Comparison of ENCODE assay signal across 30 mouse cellular contexts in genomic region chr11:63116652-63117051, GRCm38 (mm10). TPM values are rescaled to one million over a fixed set of nuclear protein-coding genes. Genes with fewer than 3 reads are reported as not detected.
DNase-seq lines count a peak whose midpoint lies in the region; ATAC-seq lines count a peak whose summit lies in the region.
"Had no signal": no experiment of that assay in that cellular context is flagged by ENCODE, and none has a peak within 500 bp of the region (broad histone marks: within the 10 kb centered on the region; RNA-seq: fewer than 3 reads in every experiment).

No protein-coding gene starts in this region.

- H3K4me2 ChIP-seq in heart, embryonic 13.5 days: no peak overlapping the region
- H3K4me2 ChIP-seq in lung, embryonic 15.5 days: no peak overlapping the region
- no peak overlapping the region for H3K4me2 ChIP-seq in midbrain, embryonic 11.5 days
- no peak overlapping the region for H3K4me2 ChIP-seq in midbrain, embryonic 15.5 days
- H3K4me2 ChIP-seq in forebrain, embryonic 12.5 days: no peak overlapping the region
- H3K4me2 ChIP-seq: embryonic facial prominence, embryonic 12.5 days; embryonic facial prominence, embryonic 15.5 days; forebrain, embryonic 13.5 days; heart, embryonic 11.5 days; hindbrain, embryonic 12.5 days; hindbrain, embryonic 15.5 days had no signal

- no peak for DNase-seq in heart, adult 9 months (ENCODE audit: low spot score in 2 of 2)
- no peak for DNase-seq in lung, postnatal 14 days
- DNase-seq in midbrain, embryonic 11.5 days (ENCODE audit: low spot score, missing footprints): peak; percentile 57
- DNase-seq: adrenal gland, adult 2 months; adrenal gland, postnatal 14 days; B cell, adult 2 months; cerebellum, adult 11 months; cerebellum, adult 2 months; cerebellum, adult 9-11 months; cerebellum, postnatal 25 days; gastrocnemius, adult 2 months; gastrocnemius, postnatal 14 days; heart, adult 2 months; heart, postnatal 14 days had no signal

- ATAC-seq in heart, embryonic 13.5 days (ENCODE audit: extremely low read depth, insufficient number of reproducible peaks, low FRiP score, low TSS enrichment): no peak
- ATAC-seq in lung, embryonic 15.5 days (ENCODE audit: borderline replicate concordance, extremely low read depth, low FRiP score, low TSS enrichment): no peak
- no peak for ATAC-seq in midbrain, embryonic 11.5 days (ENCODE audit: low FRiP score)
- ATAC-seq in midbrain, embryonic 15.5 days (replicated peaks): no peak
- ATAC-seq in forebrain, embryonic 12.5 days (ENCODE audit: low FRiP score): no peak
- ATAC-seq: CD4-positive, CD25-positive, alpha-beta regulatory T cell, adult 4 months; forebrain, embryonic 13.5 days; forebrain, embryonic 16.5 days had no signal

- no peak overlapping the region for H3K4me3 ChIP-seq in heart, embryonic 13.5 days
- H3K4me3 ChIP-seq in lung, embryonic 15.5 days: no peak overlapping the region
- H3K4me3 ChIP-seq in midbrain, embryonic 11.5 days (ENCODE audit: low read depth, low read length): no peak overlapping the region
- H3K4me3 ChIP-seq in midbrain, embryonic 15.5 days: no peak overlapping the region
- no peak overlapping the region for H3K4me3 ChIP-seq in forebrain, embryonic 12.5 days (replicated peaks)
- H3K4me3 ChIP-seq: embryonic facial prominence, embryonic 12.5 days; embryonic facial prominence, embryonic 15.5 days; erythroblast, embryonic 14.5 days; forebrain, embryonic 13.5 days; gastrocnemius, adult 2 months; heart, adult 2 months; hindbrain, embryonic 12.5 days; hindbrain, embryonic 15.5 days had no signal

- peak overlapping the region; percentile 6; the same call in 1 of the 2 replicates for H3K27ac ChIP-seq in heart, embryonic 13.5 days (replicated peaks)
- H3K27ac ChIP-seq in lung, embryonic 15.5 days: peak overlapping the region; percentile 87
- H3K27ac ChIP-seq in midbrain, embryonic 11.5 days (ENCODE audit: low read depth, low read length): no peak overlapping the region
- no peak overlapping the region for H3K27ac ChIP-seq in midbrain, embryonic 15.5 days
- H3K27ac ChIP-seq in forebrain, embryonic 12.5 days: no peak overlapping the region
- H3K27ac ChIP-seq: embryonic facial prominence, embryonic 12.5 days; embryonic facial prominence, embryonic 15.5 days; forebrain, embryonic 13.5 days; heart, adult 2 months; hindbrain, embryonic 12.5 days; hindbrain, embryonic 15.5 days had no signal

- H3K27me3 ChIP-seq in heart, embryonic 13.5 days (replicated peaks): no peaks in the 10 kb centered on the region
- H3K27me3 ChIP-seq in lung, embryonic 15.5 days: no peaks in the 10 kb centered on the region
- no peaks in the 10 kb centered on the region for H3K27me3 ChIP-seq in midbrain, embryonic 11.5 days (ENCODE audit: control insufficient read depth, insufficient read depth, low read length)
- no peaks in the 10 kb centered on the region for H3K27me3 ChIP-seq in midbrain, embryonic 15.5 days (replicated peaks)
- no peaks in the 10 kb centered on the region for H3K27me3 ChIP-seq in forebrain, embryonic 12.5 days
- H3K27me3 ChIP-seq: embryonic facial prominence, embryonic 12.5 days; embryonic facial prominence, embryonic 15.5 days; forebrain, embryonic 13.5 days; hindbrain, embryonic 12.5 days; hindbrain, embryonic 15.5 days had no signal

- WGBS in heart, embryonic 13.5 days: 87% methylated on average over 5 of the region's 5 CpGs
- 90% methylated on average over 5 of the region's 5 CpGs for WGBS in lung, embryonic 15.5 days
- WGBS in midbrain, embryonic 11.5 days: 90% methylated on average over 5 of the region's 5 CpGs
- 93% methylated on average over 5 of the region's 5 CpGs for WGBS in midbrain, embryonic 15.5 days
- 89% methylated on average over 5 of the region's 5 CpGs for WGBS in forebrain, embryonic 12.5 days

- no peak overlapping the region for H3K9ac ChIP-seq in heart, embryonic 13.5 days
- no peak overlapping the region for H3K9ac ChIP-seq in lung, embryonic 15.5 days
- no peak overlapping the region for H3K9ac ChIP-seq in midbrain, embryonic 11.5 days (ENCODE audit: low read length)
- no peak overlapping the region for H3K9ac ChIP-seq in midbrain, embryonic 15.5 days
- no peak overlapping the region for H3K9ac ChIP-seq in forebrain, embryonic 12.5 days
- H3K9ac ChIP-seq: embryonic facial prominence, embryonic 12.5 days; embryonic facial prominence, embryonic 15.5 days; forebrain, embryonic 13.5 days; hindbrain, embryonic 12.5 days; hindbrain, embryonic 15.5 days had no signal

- no peaks in the 10 kb centered on the region for H3K9me3 ChIP-seq in heart, embryonic 13.5 days
- H3K9me3 ChIP-seq in lung, embryonic 15.5 days: no peaks in the 10 kb centered on the region
- no peaks in the 10 kb centered on the region for H3K9me3 ChIP-seq in midbrain, embryonic 11.5 days (ENCODE audit: control insufficient read depth, low read length)
- H3K9me3 ChIP-seq in midbrain, embryonic 15.5 days: no peaks in the 10 kb centered on the region
- H3K9me3 ChIP-seq in forebrain, embryonic 12.5 days: no peaks in the 10 kb centered on the region
- H3K9me3 ChIP-seq: embryonic facial prominence, embryonic 12.5 days; embryonic facial prominence, embryonic 15.5 days; forebrain, embryonic 13.5 days; hindbrain, embryonic 12.5 days; hindbrain, embryonic 15.5 days had no signal

- no peaks in the 10 kb centered on the region for H3K36me3 ChIP-seq in heart, embryonic 13.5 days
- H3K36me3 ChIP-seq in lung, embryonic 15.5 days: no peaks in the 10 kb centered on the region
- H3K36me3 ChIP-seq in midbrain, embryonic 11.5 days (ENCODE audit: control insufficient read depth, insufficient read depth, low read length): no peaks in the 10 kb centered on the region
- H3K36me3 ChIP-seq in midbrain, embryonic 15.5 days (replicated peaks): no peaks in the 10 kb centered on the region
- H3K36me3 ChIP-seq in forebrain, embryonic 12.5 days (replicated peaks): no peaks in the 10 kb centered on the region
- H3K36me3 ChIP-seq: embryonic facial prominence, embryonic 12.5 days; embryonic facial prominence, embryonic 15.5 days; hindbrain, embryonic 12.5 days; hindbrain, embryonic 15.5 days had no signal

- H3K4me1 ChIP-seq in heart, embryonic 13.5 days: peaks cover 65% of the 10 kb centered on the region
- peaks cover 29% of the 10 kb centered on the region for H3K4me1 ChIP-seq in lung, embryonic 15.5 days
- no peaks in the 10 kb centered on the region for H3K4me1 ChIP-seq in midbrain, embryonic 11.5 days (ENCODE audit: control insufficient read depth, insufficient read depth, low read length)
- H3K4me1 ChIP-seq in midbrain, embryonic 15.5 days: no peaks in the 10 kb centered on the region
- H3K4me1 ChIP-seq in forebrain, embryonic 12.5 days: no peaks in the 10 kb centered on the region
- H3K4me1 ChIP-seq: forebrain, embryonic 13.5 days; hindbrain, embryonic 15.5 days had no signal

RNA-seq across cellular contexts. Expression of gene Pmp22, which starts 12.1 kb away (rescaled TPM):
- polyA plus RNA-seq in heart, embryonic 13.5 days (2015; fragmentation: Nextera tagmentation; extraction: Ambion mirVana): 74.1 and 78.4 TPM in 2 replicates
- polyA plus RNA-seq in lung, embryonic 15.5 days (2015; fragmentation: Nextera tagmentation; extraction: Ambion mirVana): 238 and 261 TPM in 2 replicates
- 34.9 and 39.7 TPM in 2 replicates for polyA plus RNA-seq in midbrain, embryonic 11.5 days (2014; fragmentation: Nextera tagmentation; extraction: Ambion mirVana)
- 24.3 and 33.7 TPM in 2 replicates for polyA plus RNA-seq in midbrain, embryonic 15.5 days (2015; fragmentation: Nextera tagmentation; extraction: Ambion mirVana)
- 14.9 and 20.5 TPM in 2 replicates for polyA plus RNA-seq in forebrain, embryonic 12.5 days (2016; fragmentation: Nextera tagmentation; extraction: Ambion mirVana)
- polyA plus RNA-seq: CD4-positive, CD25-positive, alpha-beta regulatory T cell, adult 4 months had no signal

RNA-seq across cellular contexts. Expression of gene Tekt3, which starts 55.2 kb away (rescaled TPM):
- not detected in 2 replicates for polyA plus RNA-seq in heart, embryonic 13.5 days (2015; fragmentation: Nextera tagmentation; extraction: Ambion mirVana)
- polyA plus RNA-seq in lung, embryonic 15.5 days (2015; fragmentation: Nextera tagmentation; extraction: Ambion mirVana): 0.15 and 0.16 TPM in 2 replicates
- polyA plus RNA-seq in midbrain, embryonic 11.5 days (2014; fragmentation: Nextera tagmentation; extraction: Ambion mirVana): not detected in 2 replicates
- polyA plus RNA-seq in midbrain, embryonic 15.5 days (2015; fragmentation: Nextera tagmentation; extraction: Ambion mirVana): not detected in 2 replicates
- polyA plus RNA-seq in forebrain, embryonic 12.5 days (2016; fragmentation: Nextera tagmentation; extraction: Ambion mirVana): not detected in 2 replicates
- polyA plus RNA-seq: adrenal gland, adult 2 months; CD4-positive, CD25-positive, alpha-beta regulatory T cell, adult 4 months; cerebellum, adult 2 months; erythroblast, embryonic 14.5 days; forebrain, embryonic 13.5 days; forebrain, embryonic 16.5 days; frontal cortex, adult 2 months; heart, adult 2 months; heart, embryonic 11.5 days; heart, embryonic 16.5 days; hindbrain, embryonic 12.5 days; hindbrain, embryonic 15.5 days; intestine, embryonic 14.5 days had no signal

Comparison
In these comparisons a context has a peak if more than half of its experiments do, and no peak if none do; other contexts are left out.
1. H3K27ac ChIP-seq: peak in heart, embryonic 13.5 days (single experiment) and lung, embryonic 15.5 days (single experiment); none in midbrain, embryonic 11.5 days (single experiment), midbrain, embryonic 15.5 days (single experiment) and forebrain, embryonic 12.5 days (single experiment).